Mouse (Mus musculus) kidney, adult 2 months (tissue): ENCODE results near the gene Hoxb4.

Source experiments
- CTCF ChIP-seq: fragments of 200-500 bp; conservative IDR thresholded peaks from 2 replicates; pipeline ENCODE4 v1.5.1; 2011; ENCODE audit warnings: low read depth, mild to moderate bottlenecking, control low read depth, low read length, moderate library complexity, mixed read lengths; ENCODE audit not compliant: insufficient read depth, insufficient read length
- POLR2A ChIP-seq: fragments of 200-500 bp; IDR thresholded peaks from one replicate; pipeline ENCODE4 v1.6.1; 2011; ENCODE audit warnings: low read depth, low read length, control low read depth

GRCm38 (mm10) chr11:96367141-96367540 lies 49.1 kb downstream of the Hoxb4 start:
- TF ChIP-seq CTCF = no peak
- no peak for TF ChIP-seq POLR2A
